Mouse (Mus musculus) lung, postnatal 10 days (tissue): ENCODE data around the gene BC049715.
"Not testable (repeated sequence)": the region's sequence is repeated elsewhere in the genome, so short reads cannot be mapped to it uniquely, and the experiment has no call there.

Experiments used
- DNase-seq: peaks from one replicate; pipeline ENCODE4 v3.0.0; 2021

The BC049715 gene

DNA sequence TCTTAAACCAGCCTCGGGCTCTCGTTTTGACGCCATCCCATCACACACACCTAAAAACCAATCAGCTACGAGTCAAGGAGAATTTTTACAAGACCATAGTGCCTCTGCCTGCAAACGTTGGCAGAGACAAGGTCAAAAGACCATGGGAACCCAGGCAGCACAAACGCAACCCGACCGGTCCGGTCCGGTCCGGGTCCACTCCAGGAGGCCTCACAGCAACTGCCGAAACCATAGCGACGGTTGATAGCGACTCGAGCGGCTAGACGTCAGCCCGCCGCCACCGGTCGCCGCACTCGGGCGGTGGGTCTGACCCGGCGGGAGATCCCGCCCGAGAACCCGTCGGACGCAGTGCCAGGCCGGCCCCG lies at the start of gene BC049715:
Gene BC049715 (plus strand): TSS at position 111 of the 365 bp plus-strand sequence.
- DNase-seq: no peak

DNA sequence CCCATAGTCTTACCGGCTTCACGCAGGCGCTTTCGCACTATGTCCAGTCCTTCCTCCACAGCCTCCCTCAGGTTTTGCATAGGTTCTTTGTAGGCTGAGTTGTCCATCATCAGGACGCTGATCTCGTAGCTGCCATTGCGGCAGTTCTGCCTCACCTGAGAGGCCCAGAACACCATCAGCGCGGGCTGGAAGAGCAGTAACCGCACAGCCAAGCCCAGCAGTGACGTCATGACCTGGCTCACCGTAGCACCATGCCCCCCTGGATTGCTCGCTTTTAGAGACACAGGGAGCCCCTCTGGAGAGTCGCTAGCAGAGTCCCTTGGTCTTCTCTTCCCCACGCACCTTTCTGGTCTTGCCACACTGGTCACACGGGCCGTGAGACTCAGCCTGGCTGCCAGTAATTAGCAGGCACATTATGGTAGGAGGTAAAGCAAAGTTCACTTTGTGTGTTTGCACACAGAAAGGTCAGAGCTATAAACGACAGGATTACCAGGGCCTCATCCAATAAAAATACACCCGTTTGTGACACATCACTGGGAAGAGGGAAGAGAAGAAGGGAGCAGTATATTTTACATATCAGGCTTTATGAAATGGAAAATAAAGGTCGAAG lies 45.9 kb upstream of the BC049715 start, which contains the start of gene Gucy2c:
Gene Gucy2c (minus strand): TSS at position 389 of the 610 bp plus-strand sequence.
- no peak for DNase-seq

DNA sequence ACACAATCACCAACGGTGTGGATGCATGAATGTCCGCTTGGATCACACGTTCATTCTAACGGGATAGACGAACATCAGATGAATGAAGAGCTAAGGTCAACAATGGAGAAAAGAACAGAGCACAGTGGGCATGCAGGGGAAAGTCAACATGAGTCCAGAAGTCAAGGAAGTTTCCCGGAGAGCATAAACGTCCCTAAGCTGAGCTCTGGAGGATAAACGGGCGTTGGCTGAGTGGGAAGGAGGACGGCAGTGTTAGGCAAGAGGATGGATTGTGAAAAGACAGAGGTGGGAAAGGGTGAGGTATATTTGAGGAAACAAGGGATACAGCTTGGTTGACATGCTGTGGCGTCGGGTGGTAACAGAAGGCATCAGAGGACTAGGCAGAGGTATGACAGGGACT lies 45.3 kb upstream of the BC049715 start:
- DNase-seq: no peak

DNA sequence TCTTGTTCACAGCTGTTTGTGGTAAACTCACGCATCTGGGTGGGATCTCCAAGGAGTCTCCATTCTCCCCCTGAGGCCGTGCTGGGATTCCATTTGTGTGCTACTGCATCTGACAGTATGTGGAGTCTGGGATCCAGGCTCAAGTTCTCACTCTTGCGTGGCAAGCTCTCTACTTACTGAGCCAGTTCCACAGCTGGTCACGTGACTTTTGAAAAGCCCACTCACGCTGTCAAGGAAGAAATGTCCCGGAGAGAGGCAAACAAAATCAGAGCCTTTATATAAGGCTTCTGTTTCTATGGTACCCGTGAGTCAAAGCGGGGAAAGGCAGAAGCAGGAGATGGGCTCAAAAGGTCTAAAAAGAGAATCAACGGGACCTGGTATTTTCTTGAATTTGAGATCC lies 44.7 kb upstream of the BC049715 start:
- DNase-seq: no peak

DNA sequence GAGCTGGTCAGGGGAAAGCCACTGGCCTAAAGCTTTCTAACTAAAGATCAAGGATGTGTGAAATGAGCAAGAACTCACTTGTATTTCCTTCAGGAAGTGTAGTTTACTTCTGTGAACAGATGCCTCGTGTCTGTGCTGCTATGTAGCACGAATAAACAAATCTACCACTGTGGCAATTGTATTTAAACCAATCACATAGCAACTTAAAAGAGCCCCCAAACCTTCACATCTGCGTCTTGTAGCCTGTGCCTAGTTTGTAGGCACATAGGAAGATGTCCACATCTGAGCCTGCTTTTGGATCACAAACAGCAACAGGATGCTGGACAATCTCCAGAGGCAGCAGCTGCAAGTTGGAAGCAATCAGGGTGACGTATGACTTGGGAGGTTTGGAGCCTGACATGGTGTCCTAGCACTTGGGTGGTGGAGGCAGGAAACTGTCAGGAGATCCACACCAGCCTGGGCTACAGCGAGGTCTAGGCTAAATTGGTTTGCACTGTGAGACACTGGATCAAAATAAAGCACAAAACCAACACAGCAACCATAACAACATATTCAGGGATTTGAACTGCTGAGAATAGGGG lies 37.9 kb upstream of the BC049715 start:
- peak; percentile 91 for DNase-seq

DNA sequence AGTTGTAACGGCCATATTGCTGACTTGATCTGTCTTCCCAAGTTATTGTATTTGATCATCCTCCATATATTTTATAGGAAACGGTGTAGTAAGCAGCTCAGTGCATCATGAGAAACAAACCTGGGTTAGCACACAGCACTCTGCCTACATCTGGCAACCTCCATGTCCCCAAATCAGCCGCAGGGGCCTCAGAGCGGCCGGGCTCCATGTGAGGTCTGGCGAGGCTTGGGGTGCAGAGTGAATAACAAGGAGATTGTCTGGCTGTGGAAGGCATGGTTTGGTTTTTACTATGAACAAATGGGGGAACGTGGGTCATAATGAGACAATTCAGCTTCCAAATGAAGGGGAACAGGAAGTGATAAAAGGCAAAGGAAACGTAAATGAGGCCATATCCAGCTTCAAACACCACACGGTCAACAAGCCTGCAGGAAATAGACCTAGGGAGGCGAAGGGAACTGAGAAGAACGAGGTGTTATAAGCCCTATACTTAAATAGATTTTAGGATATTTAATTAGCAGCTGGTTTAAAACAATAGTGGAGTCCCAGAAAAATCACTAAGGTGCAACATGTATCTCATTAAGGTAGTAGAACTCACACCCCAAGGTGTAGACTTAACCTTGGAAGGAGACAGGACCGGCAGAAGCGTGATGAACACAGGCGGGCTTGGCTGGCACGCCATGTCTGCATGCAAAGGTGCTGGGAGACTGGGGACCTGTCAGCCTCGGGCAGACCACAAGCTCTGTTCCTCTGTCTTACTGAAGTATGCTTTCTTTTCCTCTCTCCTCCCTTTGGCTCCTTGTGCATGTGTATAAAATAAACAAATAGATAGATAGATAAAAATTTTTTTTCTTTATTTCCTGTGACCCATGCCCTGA lies 34.3 kb upstream of the BC049715 start:
- DNase-seq: no peak

DNA sequence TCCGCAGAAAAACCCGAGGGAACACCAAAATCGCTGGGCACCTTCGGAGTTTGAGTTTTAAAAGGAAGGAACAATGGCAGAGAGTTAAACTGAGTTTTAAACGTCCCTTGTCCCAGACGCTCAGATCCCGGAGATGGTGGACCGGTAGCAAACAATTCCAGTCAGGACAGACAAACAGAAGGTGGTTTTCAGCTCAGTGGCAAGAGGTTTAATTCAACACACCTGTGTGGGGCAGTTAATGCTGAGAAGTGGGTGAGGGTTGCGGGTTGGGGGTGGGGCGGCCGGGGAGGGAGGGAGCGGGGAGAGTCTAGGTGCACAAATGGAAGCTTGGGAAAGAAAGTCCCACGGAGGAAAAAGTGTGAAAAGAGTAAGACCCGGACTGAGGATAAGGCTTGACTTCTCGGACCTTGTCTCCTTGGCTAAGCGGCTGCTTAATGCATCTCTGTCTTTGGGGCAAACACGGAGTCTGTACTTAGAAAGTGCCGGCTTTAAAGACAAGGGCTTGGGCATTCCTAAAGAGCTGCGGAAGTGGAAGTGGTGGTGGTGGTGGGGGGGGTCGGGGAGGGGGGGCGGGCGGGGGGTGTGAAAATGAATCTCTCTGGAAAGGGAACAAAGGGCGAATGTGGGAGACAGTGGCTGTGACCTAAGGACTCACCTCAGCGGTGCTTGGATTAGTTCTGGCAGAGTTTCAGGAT lies 33.4 kb upstream of the BC049715 start:
- no peak for DNase-seq

DNA sequence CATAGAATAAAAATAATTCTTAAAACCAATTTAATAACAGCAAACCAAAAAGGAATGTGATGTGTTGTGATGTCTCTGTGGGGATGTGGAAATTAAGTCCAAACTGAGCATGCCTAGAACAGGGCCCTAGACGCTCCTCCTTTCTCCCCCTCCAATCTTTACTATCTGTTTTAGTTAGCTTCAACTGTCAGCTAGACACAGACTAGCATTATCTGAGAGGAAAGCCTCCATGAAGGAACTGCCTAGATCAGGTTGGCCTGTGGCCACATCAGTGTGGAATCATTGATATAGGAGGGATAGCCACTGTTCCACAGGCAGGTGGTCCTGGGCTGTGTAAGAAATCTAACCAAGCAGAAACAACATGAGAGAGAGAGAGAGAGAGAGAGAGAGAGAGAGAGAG lies 32.3 kb upstream of the BC049715 start:
- DNase-seq: no peak

DNA sequence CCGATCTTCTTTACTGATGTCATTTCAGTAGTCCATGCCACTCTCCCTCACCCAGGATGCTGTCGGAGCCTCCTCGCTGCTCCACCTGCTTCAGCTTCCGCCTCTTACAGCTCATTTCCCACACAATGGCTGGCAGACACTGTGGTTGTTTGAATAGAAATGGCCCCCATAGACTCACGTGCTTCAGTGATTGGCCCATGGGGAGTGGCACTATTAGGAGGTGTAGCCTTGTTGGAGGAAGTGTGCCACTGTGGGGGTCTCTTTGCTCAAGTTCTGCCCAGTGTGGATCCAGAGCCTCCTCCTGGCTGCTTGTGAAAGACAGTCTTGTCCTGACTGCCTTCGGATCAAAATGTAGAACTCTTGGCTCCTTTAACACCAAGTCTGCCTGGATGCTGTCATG lies 31.6 kb upstream of the BC049715 start:
- no peak for DNase-seq

DNA sequence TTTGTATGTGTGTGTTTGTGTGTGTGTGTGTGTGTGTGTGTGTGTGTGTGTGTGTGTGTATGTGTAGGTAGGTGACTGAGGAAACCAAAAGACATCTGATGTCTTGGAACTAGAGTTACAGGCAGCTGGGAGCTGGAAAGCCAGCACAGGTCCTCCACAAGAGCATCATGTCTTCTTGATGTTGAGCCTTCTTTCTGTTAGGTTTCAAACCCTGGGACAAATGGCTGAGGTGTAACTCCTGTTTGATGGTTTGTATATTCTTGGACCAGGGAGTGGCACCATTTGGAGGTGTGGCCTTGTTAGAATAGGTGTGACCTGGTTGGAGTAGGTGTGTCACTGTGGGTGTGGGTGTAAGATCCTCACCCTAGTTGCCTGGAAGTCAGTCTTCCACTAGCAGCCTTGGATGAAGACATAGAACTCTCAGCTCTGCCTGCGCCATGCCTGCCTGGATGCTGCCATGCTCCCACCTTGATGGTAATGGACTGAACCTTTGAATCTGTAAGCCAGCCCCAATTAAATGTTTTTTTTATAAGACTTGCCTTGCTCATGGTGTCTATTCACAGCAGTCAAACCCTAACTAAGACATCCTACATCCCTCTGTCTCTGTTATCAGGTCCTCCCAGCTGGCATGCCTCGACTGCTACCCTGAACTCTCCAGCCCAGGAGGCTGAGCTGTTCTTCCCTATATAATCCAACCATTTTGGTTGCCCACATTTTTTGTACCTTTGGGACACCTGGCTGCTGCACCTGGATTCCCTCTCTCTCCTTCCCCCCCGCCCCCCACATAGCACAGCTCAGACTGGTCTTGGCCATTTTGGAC lies 29.3 kb upstream of the BC049715 start:
- not testable (repeated sequence) for DNase-seq

DNA sequence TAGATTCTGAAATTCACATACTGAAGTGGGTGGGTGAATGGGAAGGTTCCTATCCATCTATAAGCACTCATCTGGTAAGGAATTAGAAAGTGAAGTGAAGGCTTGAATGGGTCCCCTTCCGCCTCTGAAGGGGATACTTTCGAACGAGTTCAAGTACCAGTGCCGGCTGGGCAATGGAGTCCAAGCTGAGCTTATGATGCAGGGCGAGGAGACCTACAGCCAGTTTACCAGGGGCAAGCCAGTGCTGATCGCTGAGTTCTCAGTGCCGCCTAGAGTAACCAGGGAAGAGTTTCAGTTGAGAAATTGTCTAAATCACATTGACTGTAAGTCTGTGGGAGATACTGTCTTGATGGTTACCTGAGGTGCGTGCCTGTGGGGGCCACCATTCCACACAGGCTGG lies 26.7 kb upstream of the BC049715 start:
- DNase-seq: no peak

DNA sequence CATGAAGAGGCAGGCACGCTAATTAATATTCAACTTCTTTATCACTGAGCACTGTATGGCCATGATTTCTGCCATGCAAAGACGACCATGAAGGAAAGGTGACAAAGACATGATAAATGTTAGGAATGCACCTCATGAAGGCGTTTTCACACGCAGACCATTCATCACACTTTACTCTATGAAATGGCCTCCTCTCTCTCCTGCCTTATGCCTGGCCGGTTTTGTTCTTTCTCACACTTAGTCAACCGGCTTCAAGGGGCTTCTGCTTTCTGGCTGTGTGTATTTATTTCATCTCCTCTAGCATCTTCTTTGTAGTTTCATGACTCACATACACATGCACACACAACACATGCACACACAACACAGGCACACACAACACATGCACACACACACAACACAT lies 26.2 kb upstream of the BC049715 start:
- no peak for DNase-seq

DNA sequence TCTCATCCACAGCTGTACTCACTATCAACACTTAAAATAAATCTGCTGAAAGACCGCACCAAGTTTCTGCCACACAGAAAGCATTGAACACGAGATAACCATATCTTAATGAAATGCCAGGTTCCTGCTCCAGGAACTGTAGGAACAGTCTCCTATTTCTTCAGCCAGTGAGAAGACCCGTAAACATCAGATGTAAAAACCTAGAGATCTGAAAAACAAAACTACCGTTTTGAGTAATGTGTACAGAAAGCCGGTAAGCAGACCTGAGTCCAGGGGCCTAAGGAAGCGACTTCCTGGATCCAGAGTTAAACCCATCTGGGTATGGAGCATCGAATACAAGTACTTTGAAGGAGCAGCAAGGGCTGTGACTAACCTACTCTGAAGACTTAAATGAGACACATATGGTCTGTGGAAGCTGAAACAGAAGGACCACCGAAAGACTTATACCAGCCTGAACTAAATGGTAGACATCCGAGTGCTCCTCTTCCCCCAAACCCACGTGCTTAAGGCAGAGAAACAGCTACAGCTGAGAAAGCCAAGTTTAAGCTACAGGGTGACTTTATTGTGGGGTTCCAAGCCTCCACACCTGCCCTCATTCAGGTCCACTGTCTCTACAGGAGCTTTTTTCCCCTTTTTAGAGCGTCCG lies 24.2 kb upstream of the BC049715 start:
- no peak for DNase-seq

DNA sequence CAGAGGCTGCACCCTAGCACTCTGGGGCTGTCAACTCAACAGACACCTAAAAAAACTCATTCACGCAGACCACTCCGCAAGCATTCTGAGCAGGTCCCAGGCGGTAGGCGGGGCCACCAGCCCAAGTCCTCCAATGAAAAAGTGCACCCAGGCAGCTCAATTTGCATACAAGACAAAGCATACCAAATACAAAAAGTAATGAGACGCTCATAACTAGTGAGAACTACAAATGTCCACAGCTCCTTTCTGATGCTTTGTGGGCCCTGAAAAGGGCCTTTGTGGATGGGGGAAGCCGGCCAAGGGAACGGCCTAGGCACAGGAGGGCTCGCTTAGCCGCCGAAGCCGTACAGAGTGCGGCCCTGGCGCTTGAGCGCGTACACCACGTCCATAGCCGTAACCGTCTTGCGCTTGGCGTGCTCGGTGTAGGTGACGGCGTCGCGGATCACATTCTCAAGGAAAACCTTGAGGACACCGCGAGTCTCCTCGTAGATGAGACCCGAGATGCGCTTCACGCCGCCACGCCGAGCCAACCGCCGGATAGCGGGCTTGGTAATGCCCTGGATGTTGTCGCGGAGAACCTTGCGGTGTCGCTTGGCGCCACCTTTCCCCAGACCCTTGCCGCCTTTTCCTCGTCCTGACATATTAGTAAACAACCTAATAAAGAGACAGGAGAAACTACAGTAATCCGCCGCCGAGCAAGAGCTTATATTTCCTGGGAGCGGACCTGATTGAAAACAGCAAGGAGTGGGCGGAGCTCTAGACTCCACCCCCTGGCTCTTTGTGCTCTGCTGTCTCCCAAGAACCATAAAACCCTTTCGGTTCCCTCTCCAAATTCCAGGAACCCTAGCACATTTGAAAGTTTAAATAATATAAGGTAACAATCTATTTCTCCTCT lies 23.4 kb upstream of the BC049715 start, which contains the start of gene Hist4h4:
Gene Hist4h4 (minus strand): TSS at position 677 of the 895 bp plus-strand sequence.
- DNase-seq: peak; percentile 97

DNA sequence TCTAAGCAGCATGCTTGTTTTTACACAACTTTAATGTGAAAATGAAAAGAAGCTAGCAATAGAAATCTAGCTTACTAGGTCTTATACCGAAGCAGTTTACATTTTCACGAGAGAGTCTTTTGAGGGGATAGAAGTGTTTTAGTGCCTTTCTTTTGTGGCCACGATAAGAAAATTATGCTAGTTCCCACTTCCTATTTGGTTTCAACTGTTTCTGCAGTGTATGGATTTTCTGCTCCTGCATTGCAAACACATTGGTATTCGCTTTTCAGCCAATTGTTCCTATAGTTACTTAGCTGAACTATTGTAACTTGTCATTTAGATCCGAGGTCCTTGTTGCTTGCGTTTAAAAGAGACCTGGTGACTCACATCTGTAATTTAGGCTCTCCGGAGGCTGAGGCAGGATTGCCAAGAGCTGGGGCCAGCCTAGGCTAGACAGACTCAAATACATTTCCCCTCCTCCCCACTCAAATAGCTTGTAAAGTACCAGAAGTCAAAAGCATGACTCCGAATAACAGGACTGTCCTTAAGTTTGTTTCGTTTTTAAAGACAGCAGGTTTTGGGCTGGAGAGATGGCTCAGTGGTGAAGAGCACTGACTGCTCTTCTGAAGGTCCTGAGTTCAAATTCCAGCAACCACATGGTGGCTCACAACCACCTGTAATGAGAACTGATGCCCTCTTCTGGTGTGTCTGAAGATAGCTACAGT lies 22.6 kb upstream of the BC049715 start:
- DNase-seq: no peak

DNA sequence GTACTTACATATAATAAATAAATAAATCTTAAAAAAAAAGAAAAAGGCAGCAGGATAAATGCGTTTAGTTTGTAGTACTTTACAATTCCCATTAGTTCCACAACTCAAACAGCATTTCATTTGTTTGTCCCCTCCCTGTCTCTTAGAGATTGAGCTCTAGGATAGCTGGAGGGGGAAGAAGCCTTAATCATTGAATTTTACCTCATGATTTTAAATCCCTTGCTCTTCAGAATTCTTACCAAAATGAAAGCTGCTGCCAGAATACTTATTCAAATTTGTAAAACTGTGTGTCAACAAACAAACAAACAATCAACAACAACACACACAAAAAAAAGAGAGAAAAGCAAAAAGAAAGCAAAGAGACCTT lies 22.0 kb upstream of the BC049715 start:
- no peak for DNase-seq

DNA sequence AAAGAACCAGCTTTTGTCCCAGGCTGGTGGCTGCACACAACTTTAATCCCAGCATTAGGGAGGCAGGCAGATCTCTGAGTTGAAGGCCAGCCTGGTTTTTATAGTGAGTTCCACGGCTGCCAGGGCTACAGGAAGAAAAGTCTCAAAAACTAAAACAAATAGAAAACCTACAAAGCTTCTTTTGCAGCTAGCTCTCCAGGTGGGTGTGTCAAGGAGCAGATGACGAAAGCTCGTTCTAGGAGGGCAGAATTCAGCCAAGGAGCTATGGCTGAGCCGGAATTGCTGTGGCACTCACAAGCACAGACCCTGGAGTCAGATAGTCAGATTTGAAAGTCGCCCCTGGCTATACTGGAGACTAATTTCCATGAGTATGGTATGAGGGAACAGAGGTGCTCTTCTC lies 20.6 kb upstream of the BC049715 start:
- peak; percentile 57 for DNase-seq

DNA sequence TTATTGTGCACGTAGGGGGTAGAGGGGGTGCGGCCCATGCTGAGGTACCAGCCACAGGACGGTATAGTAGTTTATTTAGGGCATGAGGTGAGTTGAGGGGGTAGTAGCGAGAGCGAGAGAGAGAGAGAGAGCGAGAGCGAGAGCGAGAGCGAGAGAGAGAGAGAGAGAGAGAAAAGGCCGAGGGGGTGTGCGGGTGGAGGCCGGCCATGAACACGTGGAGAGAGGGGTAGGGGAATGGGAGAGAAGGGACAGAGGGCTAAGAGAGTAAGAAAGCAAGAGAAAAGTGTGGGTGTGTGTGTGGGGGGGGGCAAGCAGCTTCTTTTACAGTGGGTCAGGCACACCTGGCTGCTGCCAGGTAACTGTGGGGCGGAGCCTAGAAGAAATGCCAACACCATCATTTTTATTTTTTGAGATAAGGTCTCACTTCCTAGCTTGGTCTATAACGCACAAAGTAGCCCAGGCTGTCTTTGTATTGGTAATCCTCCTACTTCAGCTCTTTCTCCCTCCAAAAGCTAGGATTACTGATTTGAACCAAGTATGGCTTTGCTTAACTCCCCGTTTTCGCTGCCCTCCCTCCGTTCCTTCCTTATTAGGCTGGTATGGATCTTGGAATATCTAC lies 19.9 kb upstream of the BC049715 start:
- no peak for DNase-seq

DNA sequence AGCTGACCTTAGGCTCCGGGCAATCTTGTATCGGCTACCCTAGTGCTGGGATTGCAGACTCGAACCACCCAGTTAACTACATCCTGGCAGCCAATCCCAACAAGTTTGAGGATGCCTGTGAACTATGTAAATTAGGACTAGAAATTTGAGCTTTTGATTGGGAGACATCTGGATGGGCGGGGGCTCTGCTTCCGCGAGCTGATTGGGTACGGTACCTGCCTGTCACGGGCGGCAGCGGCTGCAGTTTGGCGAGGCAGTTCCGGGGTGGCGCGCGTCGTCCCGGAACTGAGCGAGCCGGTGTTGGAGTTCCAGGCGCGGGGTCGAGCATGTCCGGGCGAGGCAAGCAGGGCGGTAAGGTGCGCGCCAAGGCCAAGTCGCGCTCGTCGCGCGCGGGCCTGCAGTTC lies 19.4 kb upstream of the BC049715 start, which contains the start of gene H2afj:
Gene H2afj (plus strand): TSS at position 231 of the 404 bp plus-strand sequence.
- peak; percentile 99 for DNase-seq

DNA sequence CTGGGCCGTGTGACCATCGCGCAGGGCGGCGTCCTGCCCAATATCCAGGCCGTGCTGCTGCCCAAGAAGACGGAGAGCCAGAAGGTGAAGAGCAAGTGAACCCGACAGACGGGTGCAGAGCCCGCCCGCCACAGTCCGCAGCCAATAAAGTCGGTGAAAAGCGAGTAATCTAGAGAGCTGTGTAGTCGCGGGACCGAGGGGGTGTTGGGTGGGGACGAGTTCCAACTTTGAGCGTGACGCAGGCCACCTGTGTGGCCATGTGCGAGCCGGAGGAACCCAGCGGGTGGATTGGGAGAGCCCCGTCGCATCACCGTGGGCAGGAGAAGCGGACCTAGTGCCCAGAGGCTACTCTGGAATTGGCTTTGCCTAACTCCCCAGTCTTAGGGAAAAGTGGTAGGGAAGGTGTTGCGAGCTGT lies 18.8 kb upstream of the BC049715 start:
- peak; percentile 54 for DNase-seq
